Comparison of ENCODE assay signal across 26 mouse cellular contexts in genomic region chr17:9870237-9870636, GRCm38 (mm10).
DNase-seq lines count a peak whose midpoint lies in the region; ATAC-seq and TF ChIP-seq lines count a peak whose summit lies in the region.
"Had no signal": no experiment of that assay in that cellular context is flagged by ENCODE, and none has a peak within 500 bp of the region (broad histone marks: within the 10 kb centered on the region; RNA-seq: fewer than 3 reads in every experiment).

No protein-coding gene starts in this region.

- TF ChIP-seq POLR2A in heart, adult 2 months (IDR thresholded peaks at IDR 0.05; ENCODE audit: insufficient read depth, low read depth, low read length) = no peak
- no peak for TF ChIP-seq POLR2A in lung, adult 2 months (IDR thresholded peaks at IDR 0.05; ENCODE audit: borderline replicate concordance, extremely low read depth, low read depth, low read length)

- DNase-seq in heart, adult 2 months = peak in 1 of 2 experiments; percentile 15
- DNase-seq in heart, postnatal 25 days (ENCODE audit: low spot score) = no peak
- DNase-seq in lung, adult 2 months = no peak
- DNase-seq in lung, postnatal 10 days = peak; percentile 50
- no peak for DNase-seq in forebrain, postnatal 0 days
- DNase-seq: adrenal gland, postnatal 10 days; cerebellum, adult 9-11 months; gastrocnemius, postnatal 10 days; kidney, adult 2 months; layer of hippocampus, postnatal 36 days; left cerebral cortex, postnatal 4 days; liver, postnatal 0 days; right cerebral cortex, postnatal 4 days had no signal

- no peak overlapping the region for H3K4me3 ChIP-seq in heart, adult 2 months
- H3K4me3 ChIP-seq in lung, embryonic 16.5 days (ENCODE audit: low read length) = no peak overlapping the region
- H3K4me3 ChIP-seq in lung, adult 2 months (replicated peaks; ENCODE audit: extremely low read depth, low read depth, low read length) = no peak overlapping the region
- H3K4me3 ChIP-seq in forebrain, embryonic 15.5 days = no peak overlapping the region
- no peak overlapping the region for H3K4me3 ChIP-seq in forebrain, postnatal 0 days (ENCODE audit: low read depth, low read length)
- H3K4me3 ChIP-seq: embryonic facial prominence, embryonic 13.5 days; forebrain, embryonic 10.5 days; heart, embryonic 15.5 days; intestine, embryonic 15.5 days; liver, embryonic 12.5 days; midbrain, embryonic 10.5 days; midbrain, embryonic 15.5 days had no signal

- intact Hi-C loops in heart, adult 2 months (cut with DNase I) = no loop called here
- intact Hi-C loops in heart, postnatal 25 days (cut with DNase I) = no loop called here

- H3K27me3 ChIP-seq in heart, adult 2 months (ENCODE audit: control insufficient read depth, insufficient read depth, low read length) = no peaks in the 10 kb centered on the region
- H3K27me3 ChIP-seq in lung, embryonic 16.5 days (ENCODE audit: control insufficient read depth, insufficient read depth, low read depth, low read length) = no peaks in the 10 kb centered on the region
- no peaks in the 10 kb centered on the region for H3K27me3 ChIP-seq in forebrain, embryonic 15.5 days
- no peaks in the 10 kb centered on the region for H3K27me3 ChIP-seq in forebrain, postnatal 0 days (ENCODE audit: insufficient read depth, low read length)
- H3K27me3 ChIP-seq: embryonic facial prominence, embryonic 13.5 days; heart, embryonic 15.5 days; intestine, embryonic 15.5 days; liver, embryonic 12.5 days; midbrain, embryonic 15.5 days had no signal

- ATAC-seq in lung, embryonic 16.5 days (ENCODE audit: low read depth) = peak; percentile 70
- no peak for ATAC-seq in forebrain, embryonic 15.5 days (replicated peaks)
- no peak for ATAC-seq in forebrain, postnatal 0 days
- ATAC-seq: forebrain, embryonic 16.5 days; hindbrain, postnatal 0 days; intestine, embryonic 15.5 days; liver, embryonic 12.5 days; liver, postnatal 0 days; midbrain, embryonic 15.5 days; Patski had no signal

- peaks cover 3% of the 10 kb centered on the region for H3K4me1 ChIP-seq in heart, adult 2 months (ENCODE audit: control insufficient read depth, insufficient read depth, low read length)
- peaks cover 6% of the 10 kb centered on the region for H3K4me1 ChIP-seq in lung, embryonic 16.5 days (replicated peaks; ENCODE audit: control insufficient read depth, insufficient read depth, low read length)
- H3K4me1 ChIP-seq in lung, adult 2 months (ENCODE audit: control insufficient read depth, insufficient read depth, low read length) = no peaks in the 10 kb centered on the region
- H3K4me1 ChIP-seq in forebrain, embryonic 15.5 days = peaks cover 8% of the 10 kb centered on the region
- no peaks in the 10 kb centered on the region for H3K4me1 ChIP-seq in forebrain, postnatal 0 days (ENCODE audit: insufficient read depth)
- H3K4me1 ChIP-seq: embryonic facial prominence, embryonic 13.5 days; intestine, embryonic 15.5 days; liver, embryonic 12.5 days had no signal

- peak; percentile 32; the same call in 1 of the 2 replicates for TF ChIP-seq CTCF in heart, adult 2 months (IDR thresholded peaks at IDR 0.05)
- no peak for TF ChIP-seq CTCF in lung, adult 2 months (IDR thresholded peaks at IDR 0.05; ENCODE audit: insufficient read depth, low read length)
- no peak for TF ChIP-seq CTCF in forebrain, postnatal 0 days (IDR thresholded peaks at IDR 0.05; ENCODE audit: low read depth)

- H3K36me3 ChIP-seq in heart, adult 2 months (ENCODE audit: control insufficient read depth, insufficient read depth, low read length) = no peaks in the 10 kb centered on the region
- H3K36me3 ChIP-seq in lung, embryonic 16.5 days (ENCODE audit: control insufficient read depth, insufficient read depth, low read length) = no peaks in the 10 kb centered on the region
- H3K36me3 ChIP-seq in forebrain, embryonic 15.5 days = no peaks in the 10 kb centered on the region
- no peaks in the 10 kb centered on the region for H3K36me3 ChIP-seq in forebrain, postnatal 0 days (ENCODE audit: insufficient read depth)
- H3K36me3 ChIP-seq: embryonic facial prominence, embryonic 13.5 days; forebrain, embryonic 10.5 days; heart, embryonic 15.5 days; intestine, embryonic 15.5 days; liver, embryonic 12.5 days; midbrain, embryonic 10.5 days; midbrain, embryonic 15.5 days had no signal

- H3K79me2 ChIP-seq in heart, adult 2 months (replicated peaks; ENCODE audit: control insufficient read depth, insufficient read depth, low read length) = no peaks in the 10 kb centered on the region

- 41% methylated on average over 3 of the region's 3 CpGs for WGBS in heart, adult 2 months
- 56% methylated on average over 3 of the region's 3 CpGs for WGBS in lung, embryonic 16.5 days
- 51% methylated on average over 3 of the region's 3 CpGs for WGBS in lung, adult 2 months
- 83% methylated on average over 3 of the region's 3 CpGs for WGBS in forebrain, embryonic 15.5 days
- 81% methylated on average over 3 of the region's 3 CpGs for WGBS in forebrain, postnatal 0 days

- TF ChIP-seq EP300 in heart, adult 2 months (IDR thresholded peaks at IDR 0.05; ENCODE audit: insufficient read depth, low read depth, low read length) = no peak

- H3K4me2 ChIP-seq in lung, embryonic 16.5 days (ENCODE audit: low read depth, low read length) = no peak overlapping the region
- H3K4me2 ChIP-seq in forebrain, embryonic 15.5 days (replicated peaks) = no peak overlapping the region
- no peak overlapping the region for H3K4me2 ChIP-seq in forebrain, postnatal 0 days (ENCODE audit: low read depth)
- H3K4me2 ChIP-seq: embryonic facial prominence, embryonic 13.5 days; heart, embryonic 15.5 days; intestine, embryonic 15.5 days; liver, embryonic 12.5 days; midbrain, embryonic 15.5 days had no signal

- H3K27ac ChIP-seq in heart, adult 2 months = no peak overlapping the region
- H3K27ac ChIP-seq in lung, embryonic 16.5 days (ENCODE audit: low read length) = no peak overlapping the region
- no peak overlapping the region for H3K27ac ChIP-seq in forebrain, embryonic 15.5 days (replicated peaks)
- no peak overlapping the region for H3K27ac ChIP-seq in forebrain, postnatal 0 days (ENCODE audit: low read depth, low read length)
- H3K27ac ChIP-seq: embryonic facial prominence, embryonic 13.5 days; forebrain, embryonic 10.5 days; heart, embryonic 15.5 days; hindbrain, postnatal 0 days; intestine, embryonic 15.5 days; kidney, postnatal 0 days; liver, embryonic 12.5 days; midbrain, embryonic 10.5 days; midbrain, embryonic 15.5 days had no signal

- no peak overlapping the region for H3K9ac ChIP-seq in heart, adult 2 months (ENCODE audit: low read depth, low read length)
- H3K9ac ChIP-seq in lung, embryonic 16.5 days (ENCODE audit: low read length) = no peak overlapping the region
- no peak overlapping the region for H3K9ac ChIP-seq in forebrain, embryonic 15.5 days (replicated peaks)
- no peak overlapping the region for H3K9ac ChIP-seq in forebrain, postnatal 0 days
- H3K9ac ChIP-seq: embryonic facial prominence, embryonic 13.5 days; heart, embryonic 15.5 days; intestine, embryonic 15.5 days; liver, embryonic 12.5 days; liver, postnatal 0 days; midbrain, embryonic 15.5 days had no signal

- no peaks in the 10 kb centered on the region for H3K9me3 ChIP-seq in lung, embryonic 16.5 days (ENCODE audit: control insufficient read depth, low read length)
- no peaks in the 10 kb centered on the region for H3K9me3 ChIP-seq in forebrain, embryonic 15.5 days
- no peaks in the 10 kb centered on the region for H3K9me3 ChIP-seq in forebrain, postnatal 0 days (ENCODE audit: low read length)
- H3K9me3 ChIP-seq: embryonic facial prominence, embryonic 13.5 days; forebrain, embryonic 10.5 days; heart, embryonic 15.5 days; intestine, embryonic 15.5 days; liver, embryonic 12.5 days; midbrain, embryonic 10.5 days; midbrain, embryonic 15.5 days had no signal
